Comparison of ENCODE assay signal across 23 mouse cellular contexts in genomic region chr6:54693286-54693685, GRCm38 (mm10). TPM values are rescaled to one million over a fixed set of nuclear protein-coding genes. Genes with fewer than 3 reads are reported as not detected.
A peak's percentile ranks its signal among the peaks of the same experiment; 100 is the strongest.
DNase-seq lines count a peak whose midpoint lies in the region; ATAC-seq and TF ChIP-seq lines count a peak whose summit lies in the region.
"Had no signal": no experiment of that assay in that cellular context is flagged by ENCODE, and none has a peak within 500 bp of the region (broad histone marks: within the 10 kb centered on the region; RNA-seq: fewer than 3 reads in every experiment).

No protein-coding gene starts in this region.

- 89% methylated on average over 6 of the region's 6 CpGs for WGBS in heart, embryonic 11.5 days (ENCODE audit: insufficient replicate concordance)

- ATAC-seq in heart, embryonic 11.5 days (replicated peaks; ENCODE audit: insufficient number of reproducible peaks, low FRiP score, low TSS enrichment) = no peak
- ATAC-seq in erythroblast, adult 5-6 weeks (replicated peaks; ENCODE audit: low FRiP score, poor library complexity, severe bottlenecking) = no peak
- ATAC-seq: CD4-positive, CD25-positive, alpha-beta regulatory T cell, adult 4 months; forebrain, embryonic 13.5 days; forebrain, embryonic 15.5 days; forebrain, postnatal 0 days had no signal

- intact Hi-C loops in left cerebral cortex, adult 2 months (cut with DNase I) = no loop called here

- H3K4me1 ChIP-seq in heart, embryonic 11.5 days (ENCODE audit: control insufficient read depth, insufficient read depth, low read length) = no peaks in the 10 kb centered on the region
- H3K4me1 ChIP-seq in brown adipose tissue, adult 24 weeks (ENCODE audit: control insufficient read depth, insufficient read depth, insufficient read length, low read length) = peaks cover 22% of the 10 kb centered on the region
- H3K4me1 ChIP-seq: embryonic facial prominence, embryonic 12.5 days; forebrain, embryonic 13.5 days; forebrain, embryonic 15.5 days had no signal

- no peak overlapping the region for H3K4me3 ChIP-seq in heart, embryonic 11.5 days (ENCODE audit: low read depth, low read length)
- H3K4me3 ChIP-seq in brown adipose tissue, adult 24 weeks (ENCODE audit: insufficient read depth, low read depth, low read length) = no peak overlapping the region
- no peak overlapping the region for H3K4me3 ChIP-seq in left cerebral cortex, adult 2 months
- H3K4me3 ChIP-seq: embryonic facial prominence, embryonic 10.5 days; embryonic facial prominence, embryonic 12.5 days; erythroblast, embryonic 14.5 days; forebrain, embryonic 13.5 days; forebrain, embryonic 15.5 days had no signal

- peaks cover 7% of the 10 kb centered on the region for H3K27me3 ChIP-seq in heart, embryonic 11.5 days (ENCODE audit: control insufficient read depth, insufficient read depth, low read length)
- H3K27me3 ChIP-seq: embryonic facial prominence, embryonic 12.5 days; forebrain, embryonic 15.5 days had no signal

- H3K4me2 ChIP-seq in heart, embryonic 11.5 days = no peak overlapping the region
- H3K4me2 ChIP-seq: embryonic facial prominence, embryonic 12.5 days; forebrain, embryonic 13.5 days; forebrain, embryonic 15.5 days had no signal

- no peaks in the 10 kb centered on the region for H3K36me3 ChIP-seq in heart, embryonic 11.5 days (ENCODE audit: control insufficient read depth, insufficient read depth, low read length)
- H3K36me3 ChIP-seq: embryonic facial prominence, embryonic 10.5 days; embryonic facial prominence, embryonic 12.5 days; G1E had no signal

- no peak overlapping the region for H3K27ac ChIP-seq in heart, embryonic 11.5 days (ENCODE audit: low read depth, low read length)
- peak overlapping the region; percentile 68; the same call in 1 of the 2 replicates for H3K27ac ChIP-seq in brown adipose tissue, adult 24 weeks (replicated peaks; ENCODE audit: low read depth, low read length)
- H3K27ac ChIP-seq in left cerebral cortex, adult 2 months = no peak overlapping the region
- H3K27ac ChIP-seq: embryonic facial prominence, embryonic 10.5 days; embryonic facial prominence, embryonic 12.5 days; forebrain, embryonic 13.5 days; forebrain, embryonic 15.5 days had no signal

- peak; percentile 90 for DNase-seq in heart, adult 11 months
- DNase-seq in kidney, adult 9 months = peak; percentile 33
- no peak for DNase-seq in kidney, adult 18-20 months
- DNase-seq in left cerebral cortex, adult 2 months (ENCODE audit: extremely low spot score in 1 of 2, low spot score in 2 of 2) = no peak
- DNase-seq: adrenal gland, adult 8-10 months; adrenal gland, postnatal 25 days; B cell, adult 2 months; cerebellum, adult 11-12 months; cerebellum, adult 2 months; cerebellum, adult 9-10 months; cerebellum, postnatal 10 days; cerebellum, postnatal 25 days; forebrain, postnatal 0 days had no signal

- no peak overlapping the region for H3K9ac ChIP-seq in heart, embryonic 11.5 days (ENCODE audit: low read depth, low read length)
- H3K9ac ChIP-seq: embryonic facial prominence, embryonic 12.5 days; forebrain, embryonic 13.5 days; forebrain, embryonic 15.5 days; forebrain, postnatal 0 days had no signal

- no peak for TF ChIP-seq CTCF in left cerebral cortex, adult 2 months (IDR thresholded peaks at IDR 0.05)

- no peaks in the 10 kb centered on the region for H3K9me3 ChIP-seq in heart, embryonic 11.5 days (replicated peaks; ENCODE audit: control insufficient read depth, low read length)
- H3K9me3 ChIP-seq: embryonic facial prominence, embryonic 10.5 days; embryonic facial prominence, embryonic 12.5 days; forebrain, embryonic 13.5 days; forebrain, embryonic 15.5 days; G1E had no signal

RNA-seq across cellular contexts. Expression of gene Mturn, which starts 11.9 kb away (rescaled TPM):
- polyA plus RNA-seq in heart, embryonic 11.5 days (2014; fragmentation: Nextera tagmentation; extraction: Ambion mirVana) = 3.7 and 4.4 TPM in 2 replicates
- polyA plus RNA-seq in brown adipose tissue, adult 24 weeks (2012; ENCODE audit: insufficient read depth, insufficient read length, missing spikeins) = 34.7 and 43.3 TPM in 2 replicates
- 4.6 and 9.4 TPM in 2 replicates for total RNA-seq in erythroblast, adult 5-6 weeks (2015; ENCODE audit: low replicate concordance)
- 13.1 and 14.2 TPM in 2 replicates for total RNA-seq in erythroblast, adult 5-6 weeks (2017; ENCODE audit: low replicate concordance)
- total RNA-seq in left cerebral cortex, adult 2 months (2021) = 10 to 100 TPM; 98.5 to 99.6 TPM

Comparison
In these comparisons a context has a peak if more than half of its experiments do, and no peak if none do; other contexts are left out.
1. DNase-seq: peak in heart, adult 11 months (single experiment) and kidney, adult 9 months (single experiment); none in kidney, adult 18-20 months (single experiment) and left cerebral cortex, adult 2 months (0 of 2).
2. RNA of gene Mturn, which starts 11.9 kb away (total RNA-seq): 98.5 to 99.6 TPM in left cerebral cortex, adult 2 months; 4.6 to 14.2 TPM in erythroblast, adult 5-6 weeks; every median in the first group is over 4 times any median in the second.